Mouse (Mus musculus): ENCODE measurements around the gene Nr2c2.
"Not testable (repeated sequence)": the region's sequence is repeated elsewhere in the genome, so short reads cannot be mapped to it uniquely, and the experiment has no call there.

The Nr2c2 gene

GRCm38 (mm10) chr6:92091130-92091591, at the start of gene Nr2c2:
Gene Nr2c2, plus strand, starts transcription at chr6:92091390.
- DNase-seq, result peak; percentile 88

- DNase-seq, result no peak
Observed at GRCm38 (mm10) chr6:92042055-92042454, 49.1 kb upstream of the Nr2c2 start.

- no peak for DNase-seq
Observed at GRCm38 (mm10) chr6:92042850-92043249, 48.3 kb upstream of the Nr2c2 start.

GRCm38 (mm10) chr6:92057768-92058167, 33.4 kb upstream of the Nr2c2 start:
- no peak for DNase-seq

GRCm38 (mm10) chr6:92061725-92062124, 29.5 kb upstream of the Nr2c2 start:
- no peak for DNase-seq

GRCm38 (mm10) chr6:92063452-92063851, 27.7 kb upstream of the Nr2c2 start:
- DNase-seq, result no peak

- DNase-seq, result no peak
Observed at GRCm38 (mm10) chr6:92064101-92064500, 27.1 kb upstream of the Nr2c2 start.

- DNase-seq, result no peak
Observed at GRCm38 (mm10) chr6:92065721-92066496, 25.3 kb upstream of the Nr2c2 start.

GRCm38 (mm10) chr6:92067146-92067790, 23.9 kb upstream of the Nr2c2 start:
- peak; percentile 69 for DNase-seq

- DNase-seq, result no peak
Observed at GRCm38 (mm10) chr6:92071121-92071839, 19.9 kb upstream of the Nr2c2 start.

GRCm38 (mm10) chr6:92080730-92081129, 10.5 kb upstream of the Nr2c2 start:
- no peak for DNase-seq

GRCm38 (mm10) chr6:92082756-92083155, 8.4 kb upstream of the Nr2c2 start:
- no peak for DNase-seq

GRCm38 (mm10) chr6:92084932-92085331, 6.3 kb upstream of the Nr2c2 start:
- no peak for DNase-seq

- not testable (repeated sequence) for DNase-seq
Observed at GRCm38 (mm10) chr6:92089141-92089540, 2.0 kb upstream of the Nr2c2 start.

GRCm38 (mm10) chr6:92089982-92090381, 1.2 kb upstream of the Nr2c2 start:
- DNase-seq, result no peak

- DNase-seq, result peak; percentile 39
Observed at GRCm38 (mm10) chr6:92090497-92090896, 693 bp upstream of the Nr2c2 start.

GRCm38 (mm10) chr6:92091767-92092489, 738 bp downstream of the Nr2c2 start:
- peak; percentile 100 for DNase-seq

GRCm38 (mm10) chr6:92092737-92093136, 1.5 kb downstream of the Nr2c2 start:
- DNase-seq, result no peak

GRCm38 (mm10) chr6:92093869-92094268, 2.7 kb downstream of the Nr2c2 start:
- no peak for DNase-seq

- DNase-seq, result no peak
Observed at GRCm38 (mm10) chr6:92100679-92101360, 9.6 kb downstream of the Nr2c2 start.

GRCm38 (mm10) chr6:92124547-92124946, 33.4 kb downstream of the Nr2c2 start:
- DNase-seq, result no peak

GRCm38 (mm10) chr6:92126861-92127468, 35.8 kb downstream of the Nr2c2 start:
- no peak for DNase-seq

Data from cerebellum, adult 9-10 months (tissue).